Mouse (Mus musculus): ENCODE results near the gene Sumf1. TPM values are rescaled to one million over a fixed set of nuclear protein-coding genes. Genes with fewer than 3 reads are reported as not detected.

The Sumf1 gene
- polyA plus RNA-seq, 1 experiment from 2014 or later, result 12.4 TPM

GRCm38 (mm10) chr6:108101936-108102830, 83.2 kb downstream of the Sumf1 start:
- H3K4me2 ChIP-seq (ENCODE audit: low read depth), result no peak overlapping the region

GRCm38 (mm10) chr6:108098846-108099217, 86.5 kb downstream of the Sumf1 start:
- Histone ChIP-seq H3K36me3 (ENCODE audit: control insufficient read depth, insufficient read depth, low read length) (no peaks in the 10 kb centered on the region), H3K9me3 (ENCODE audit: control insufficient read depth, low read length) (no peaks in the 10 kb centered on the region), H3K4me2 (ENCODE audit: low read depth) (no peak overlapping the region), H3K4me3 (ENCODE audit: low read depth, low read length) (no peak overlapping the region), H3K27ac (ENCODE audit: low read depth, low read length) (no peak overlapping the region), H3K4me1 (ENCODE audit: control insufficient read depth, insufficient read depth, low read length) (no peaks in the 10 kb centered on the region), H3K9ac (ENCODE audit: low read length) (no peak overlapping the region), H3K27me3 (ENCODE audit: control insufficient read depth, insufficient read depth, low read length) (no peaks in the 10 kb centered on the region)
- ATAC-seq (ENCODE audit: insufficient read depth, low FRiP score, low TSS enrichment) (no peak), DNase-seq (ENCODE audit: low spot score) (no peak)
- 62% methylated on average over 3 of the region's 3 CpGs for WGBS

More at GRCm38 (mm10) chr6:108101936-108102830, 83.2 kb downstream of the Sumf1 start:
- Histone ChIP-seq H3K4me3 (ENCODE audit: low read depth, low read length) (no peak overlapping the region), H3K9ac (ENCODE audit: low read length) (no peak overlapping the region), H3K36me3 (ENCODE audit: control insufficient read depth, insufficient read depth, low read length) (no peaks in the 10 kb centered on the region), H3K4me1 (ENCODE audit: control insufficient read depth, insufficient read depth, low read length) (no peaks in the 10 kb centered on the region), H3K27ac (ENCODE audit: low read depth, low read length) (no peak overlapping the region), H3K9me3 (ENCODE audit: control insufficient read depth, low read length) (no peaks in the 10 kb centered on the region), H3K27me3 (ENCODE audit: control insufficient read depth, insufficient read depth, low read length) (no peaks in the 10 kb centered on the region)
- no peak for DNase-seq (ENCODE audit: low spot score)
- no peak for ATAC-seq (ENCODE audit: insufficient read depth, low FRiP score, low TSS enrichment)
- 90% methylated on average over 10 of the region's 10 CpGs for WGBS

- Histone ChIP-seq H3K9ac (ENCODE audit: low read length) (no peak overlapping the region), H3K4me3 (ENCODE audit: low read depth, low read length) (no peak overlapping the region), H3K4me1 (ENCODE audit: control insufficient read depth, insufficient read depth, low read length) (no peaks in the 10 kb centered on the region), H3K36me3 (ENCODE audit: control insufficient read depth, insufficient read depth, low read length) (no peaks in the 10 kb centered on the region), H3K27me3 (ENCODE audit: control insufficient read depth, insufficient read depth, low read length) (no peaks in the 10 kb centered on the region), H3K9me3 (ENCODE audit: control insufficient read depth, low read length) (no peaks in the 10 kb centered on the region), H3K27ac (ENCODE audit: low read depth, low read length) (no peak overlapping the region), H3K4me2 (ENCODE audit: low read depth) (no peak overlapping the region)
- peak; percentile 69; the same call in 1 of the 2 replicates for ATAC-seq (ENCODE audit: insufficient read depth, low FRiP score, low TSS enrichment)
- DNase-seq (ENCODE audit: low spot score), result peak; percentile 70
- WGBS, result 25% methylated on average over 9 of the region's 9 CpGs
Measured at GRCm38 (mm10) chr6:108098171-108098845, 87.1 kb downstream of the Sumf1 start.

GRCm38 (mm10) chr6:108095445-108095844, 89.9 kb downstream of the Sumf1 start:
- no peaks in the 10 kb centered on the region for H3K4me1 ChIP-seq (ENCODE audit: control insufficient read depth, insufficient read depth, low read length)
- ATAC-seq (ENCODE audit: insufficient read depth, low FRiP score, low TSS enrichment), result no peak
- 79% methylated on average over 5 of the region's 5 CpGs for WGBS
- no peak overlapping the region for H3K4me2 ChIP-seq (ENCODE audit: low read depth)
- no peaks in the 10 kb centered on the region for H3K9me3 ChIP-seq (ENCODE audit: control insufficient read depth, low read length)
- H3K27me3 ChIP-seq (ENCODE audit: control insufficient read depth, insufficient read depth, low read length), result no peaks in the 10 kb centered on the region
- H3K9ac ChIP-seq (ENCODE audit: low read length), result no peak overlapping the region
- no peaks in the 10 kb centered on the region for H3K36me3 ChIP-seq (ENCODE audit: control insufficient read depth, insufficient read depth, low read length)
- no peak overlapping the region for H3K4me3 ChIP-seq (ENCODE audit: low read depth, low read length)
- no peak for DNase-seq (ENCODE audit: low spot score)
- no peak overlapping the region for H3K27ac ChIP-seq (ENCODE audit: low read depth, low read length)

- no peak overlapping the region for H3K4me2 ChIP-seq (ENCODE audit: low read depth)
- H3K9me3 ChIP-seq (ENCODE audit: control insufficient read depth, low read length), result no peaks in the 10 kb centered on the region
- H3K4me3 ChIP-seq (ENCODE audit: low read depth, low read length), result no peak overlapping the region
- no peak for ATAC-seq (ENCODE audit: insufficient read depth, low FRiP score, low TSS enrichment)
- no peaks in the 10 kb centered on the region for H3K27me3 ChIP-seq (ENCODE audit: control insufficient read depth, insufficient read depth, low read length)
- no peak overlapping the region for H3K27ac ChIP-seq (ENCODE audit: low read depth, low read length)
- 83% methylated on average over 3 of the region's 3 CpGs for WGBS
- no peak for DNase-seq (ENCODE audit: low spot score)
- no peaks in the 10 kb centered on the region for H3K4me1 ChIP-seq (ENCODE audit: control insufficient read depth, insufficient read depth, low read length)
- no peak overlapping the region for H3K9ac ChIP-seq (ENCODE audit: low read length)
- no peaks in the 10 kb centered on the region for H3K36me3 ChIP-seq (ENCODE audit: control insufficient read depth, insufficient read depth, low read length)
Measured at GRCm38 (mm10) chr6:108093449-108093848, 91.9 kb downstream of the Sumf1 start.

- H3K4me3 ChIP-seq (ENCODE audit: low read depth, low read length), result no peak overlapping the region
- DNase-seq (ENCODE audit: low spot score), result no peak
- no peak overlapping the region for H3K9ac ChIP-seq (ENCODE audit: low read length)
- H3K27ac ChIP-seq (ENCODE audit: low read depth, low read length), result no peak overlapping the region
- no peaks in the 10 kb centered on the region for H3K4me1 ChIP-seq (ENCODE audit: control insufficient read depth, insufficient read depth, low read length)
- no peak overlapping the region for H3K4me2 ChIP-seq (ENCODE audit: low read depth)
- H3K9me3 ChIP-seq (ENCODE audit: control insufficient read depth, low read length), result no peaks in the 10 kb centered on the region
- no peaks in the 10 kb centered on the region for H3K27me3 ChIP-seq (ENCODE audit: control insufficient read depth, insufficient read depth, low read length)
- 82% methylated on average over 3 of the region's 3 CpGs for WGBS
- H3K36me3 ChIP-seq (ENCODE audit: control insufficient read depth, insufficient read depth, low read length), result no peaks in the 10 kb centered on the region
- no peak for ATAC-seq (ENCODE audit: insufficient read depth, low FRiP score, low TSS enrichment)
Measured at GRCm38 (mm10) chr6:108092646-108093045, 92.7 kb downstream of the Sumf1 start.

GRCm38 (mm10) chr6:108091296-108091695, 94.1 kb downstream of the Sumf1 start:
- Histone ChIP-seq H3K4me1 (ENCODE audit: control insufficient read depth, insufficient read depth, low read length) (no peaks in the 10 kb centered on the region), H3K27ac (ENCODE audit: low read depth, low read length) (no peak overlapping the region), H3K9me3 (ENCODE audit: control insufficient read depth, low read length) (no peaks in the 10 kb centered on the region), H3K36me3 (ENCODE audit: control insufficient read depth, insufficient read depth, low read length) (no peaks in the 10 kb centered on the region), H3K9ac (ENCODE audit: low read length) (no peak overlapping the region), H3K4me3 (ENCODE audit: low read depth, low read length) (no peak overlapping the region), H3K4me2 (ENCODE audit: low read depth) (no peak overlapping the region), H3K27me3 (ENCODE audit: control insufficient read depth, insufficient read depth, low read length) (no peaks in the 10 kb centered on the region)
- 81% methylated on average over 1 of the region's 1 CpGs for WGBS
- ATAC-seq (ENCODE audit: insufficient read depth, low FRiP score, low TSS enrichment), result no peak
- no peak for DNase-seq (ENCODE audit: low spot score)

GRCm38 (mm10) chr6:108075857-108076256, 109.5 kb downstream of the Sumf1 start:
- Histone ChIP-seq H3K27me3 (ENCODE audit: control insufficient read depth, insufficient read depth, low read length) (no peaks in the 10 kb centered on the region), H3K4me1 (ENCODE audit: control insufficient read depth, insufficient read depth, low read length) (no peaks in the 10 kb centered on the region), H3K9ac (ENCODE audit: low read length) (no peak overlapping the region), H3K4me3 (ENCODE audit: low read depth, low read length) (no peak overlapping the region), H3K4me2 (ENCODE audit: low read depth) (no peak overlapping the region), H3K27ac (ENCODE audit: low read depth, low read length) (no peak overlapping the region), H3K36me3 (ENCODE audit: control insufficient read depth, insufficient read depth, low read length) (no peaks in the 10 kb centered on the region), H3K9me3 (ENCODE audit: control insufficient read depth, low read length) (no peaks in the 10 kb centered on the region)
- no peak for ATAC-seq (ENCODE audit: insufficient read depth, low FRiP score, low TSS enrichment)
- DNase-seq (ENCODE audit: low spot score), result no peak
- 93% methylated on average over 7 of the region's 7 CpGs for WGBS

GRCm38 (mm10) chr6:108074624-108075023, 110.8 kb downstream of the Sumf1 start:
- ATAC-seq (ENCODE audit: insufficient read depth, low FRiP score, low TSS enrichment) (no peak), DNase-seq (ENCODE audit: low spot score) (no peak)
- Histone ChIP-seq H3K4me2 (ENCODE audit: low read depth) (no peak overlapping the region), H3K27me3 (ENCODE audit: control insufficient read depth, insufficient read depth, low read length) (no peaks in the 10 kb centered on the region), H3K9ac (ENCODE audit: low read length) (no peak overlapping the region), H3K4me1 (ENCODE audit: control insufficient read depth, insufficient read depth, low read length) (no peaks in the 10 kb centered on the region), H3K4me3 (ENCODE audit: low read depth, low read length) (no peak overlapping the region), H3K9me3 (ENCODE audit: control insufficient read depth, low read length) (no peaks in the 10 kb centered on the region), H3K36me3 (ENCODE audit: control insufficient read depth, insufficient read depth, low read length) (no peaks in the 10 kb centered on the region), H3K27ac (ENCODE audit: low read depth, low read length) (no peak overlapping the region)
- WGBS, result 92% methylated on average over 10 of the region's 10 CpGs

All from neural tube, embryonic 11.5 days (tissue).